Mouse (Mus musculus): ENCODE data around the gene Mgat2.

Mgat2 gene

GRCm38 (mm10) chr12:69211057-69211456 is 27.1 kb downstream of the Mgat2 start:
- DNase-seq (ENCODE audit: low read depth, low spot score), result no peak

GRCm38 (mm10) chr12:69213186-69213777 is 29.3 kb downstream of the Mgat2 start:
- DNase-seq (ENCODE audit: low read depth, low spot score), result no peak

GRCm38 (mm10) chr12:69214393-69214792 is 30.4 kb downstream of the Mgat2 start:
- no peak for DNase-seq (ENCODE audit: low read depth, low spot score)

- DNase-seq (ENCODE audit: low read depth, low spot score), result peak; percentile 60
Observed at GRCm38 (mm10) chr12:69215000-69215785, 31.2 kb downstream of the Mgat2 start.

GRCm38 (mm10) chr12:69216587-69216986 is 32.6 kb downstream of the Mgat2 start:
- DNase-seq (ENCODE audit: low read depth, low spot score), result no peak

GRCm38 (mm10) chr12:69220613-69221277 is 36.8 kb downstream of the Mgat2 start:
- DNase-seq (ENCODE audit: low read depth, low spot score), result no peak

- DNase-seq (ENCODE audit: low read depth, low spot score), result peak; percentile 64
Observed at GRCm38 (mm10) chr12:69227776-69228466, 44.0 kb downstream of the Mgat2 start, which contains the start of gene Pole2. TSS of gene Pole2 (minus strand) at chr12:69228195.

- DNase-seq (ENCODE audit: low read depth, low spot score), result no peak
Observed at GRCm38 (mm10) chr12:69229251-69229650, 45.3 kb downstream of the Mgat2 start.

GRCm38 (mm10) chr12:69235782-69236181 is 51.8 kb downstream of the Mgat2 start:
- DNase-seq (ENCODE audit: low read depth, low spot score), result no peak

Data from skeletal muscle tissue, adult 2 months (tissue).